Mouse (Mus musculus) liver, embryonic 11.5 days (tissue): ENCODE measurements around the gene Mrm1. TPM values are rescaled to one million over a fixed set of nuclear protein-coding genes. Genes with fewer than 3 reads are reported as not detected.

ENCODE experiments used
- ATAC-seq: fragments of 200-750 bp; cut with Nextera tagmentation; replicated peaks from 2 replicates; pipeline ENCODE4 v1.8.0; 2017; ENCODE audit warnings: moderate number of reproducible peaks, mild to moderate bottlenecking, moderate TSS enrichment, moderate library complexity; ENCODE audit not compliant: low FRiP score
- DNase-seq: peaks from one replicate; pipeline ENCODE4 v3.0.0-alpha.2; 2017; ENCODE audit warnings: low spot score
- H3K27ac ChIP-seq: fragments of 300-500 bp; sonication (generic); 2 replicates; pipeline ENCODE4 v1.5.1; 2014; ENCODE audit warnings: mild to moderate bottlenecking, low read depth, low read length, control low read depth
- H3K27me3 ChIP-seq: fragments of 300-500 bp; sonication (generic); replicated peaks from 2 replicates; pipeline ENCODE4 v1.6.1; 2014; ENCODE audit warnings: low read length, mixed read lengths; ENCODE audit not compliant: control insufficient read depth, insufficient read depth
- H3K36me3 ChIP-seq: fragments of 300-500 bp; sonication (generic); 2 replicates; pipeline ENCODE4 v1.6.1; 2014; ENCODE audit warnings: mild to moderate bottlenecking, low read length, moderate library complexity, mixed read lengths; ENCODE audit not compliant: control insufficient read depth, insufficient read depth
- H3K4me1 ChIP-seq: fragments of 300-500 bp; sonication (generic); replicated peaks from 2 replicates; pipeline ENCODE4 v1.6.1; 2014; ENCODE audit warnings: low read length, mixed read lengths; ENCODE audit not compliant: control insufficient read depth, insufficient read depth
- H3K4me2 ChIP-seq: fragments of 300-500 bp; sonication (generic); 2 replicates; pipeline ENCODE4 v1.6.1; 2014; ENCODE audit warnings: mild to moderate bottlenecking, control low read depth, moderate library complexity
- H3K4me3 ChIP-seq: fragments of 300-500 bp; sonication (generic); 2 replicates; pipeline ENCODE4 v1.5.1; 2014; ENCODE audit warnings: low read depth, low read length, control low read depth
- H3K9ac ChIP-seq: fragments of 300-500 bp; sonication (generic); 2 replicates; pipeline ENCODE4 v1.6.1; 2014; ENCODE audit warnings: low read depth, low read length, control low read depth
- H3K9me3 ChIP-seq: fragments of 300-500 bp; sonication (generic); 2 replicates; pipeline ENCODE4 v1.6.1; 2016; ENCODE audit warnings: low read length, inconsistent platforms, mixed read lengths; ENCODE audit not compliant: control insufficient read depth
- WGBS: fragments of 180-500 bp; shearing (Covaris S2); extraction: QIAGEN DNeasy Blood & Tissue Kit; methylation state at CpG from one replicate; pipeline ENCODE4 v1.1.7; 2014; 5-methylcytosine and 5-hydroxymethylcytosine counted together
- polyA plus RNA-seq: library from polyadenylated mRNA; unstranded; fragments of >200 nt; fragmentation: Nextera tagmentation; extraction: Ambion mirVana; gene quantifications from 2 replicates; pipeline ENCODE4 v1.2.1, GENCODE M21; 2014

Gene Mrm1
- polyA plus RNA-seq, 1 experiment from 2014 or later: 20.5 TPM

- Histone ChIP-seq H3K9me3 (no peaks in the 10 kb centered on the region), H3K27ac (no peak overlapping the region), H3K27me3 (no peaks in the 10 kb centered on the region; the same call in 1 of the 2 replicates), H3K36me3 (no peaks in the 10 kb centered on the region), H3K4me3 (no peak overlapping the region), H3K4me2 (peak overlapping the region; percentile 2; the same call in 1 of the 2 replicates), H3K9ac (no peak overlapping the region), H3K4me1 (no peaks in the 10 kb centered on the region)
- no peak; the same call in 1 of the 2 replicates for ATAC-seq
- WGBS: 11% methylated on average over 17 of the region's 17 CpGs
- DNase-seq: peak; percentile 73
Observed at GRCm38 (mm10) chr11:84794496-84795113, 24.7 kb downstream of the Mrm1 start.

GRCm38 (mm10) chr11:84793545-84793944, 25.8 kb downstream of the Mrm1 start:
- Histone ChIP-seq H3K9me3 (no peaks in the 10 kb centered on the region), H3K4me3 (no peak overlapping the region), H3K27me3 (no peaks in the 10 kb centered on the region; the same call in 1 of the 2 replicates), H3K36me3 (no peaks in the 10 kb centered on the region), H3K27ac (no peak overlapping the region), H3K4me2 (no peak overlapping the region), H3K9ac (no peak overlapping the region), H3K4me1 (no peaks in the 10 kb centered on the region)
- DNase-seq (no peak), ATAC-seq (no peak)

- 68% methylated on average over 6 of the region's 6 CpGs for WGBS
- H3K27me3 ChIP-seq: no peaks in the 10 kb centered on the region
- H3K27ac ChIP-seq: no peak overlapping the region
- ATAC-seq: no peak
- H3K4me1 ChIP-seq: no peaks in the 10 kb centered on the region
- H3K4me2 ChIP-seq: no peak overlapping the region
- no peak for DNase-seq
- no peaks in the 10 kb centered on the region for H3K36me3 ChIP-seq
- H3K9ac ChIP-seq: no peak overlapping the region
- no peak overlapping the region for H3K4me3 ChIP-seq
- H3K9me3 ChIP-seq: no peaks in the 10 kb centered on the region
Observed at GRCm38 (mm10) chr11:84790383-84790782, 28.9 kb downstream of the Mrm1 start.

- Histone ChIP-seq H3K9ac (no peak overlapping the region), H3K4me1 (no peaks in the 10 kb centered on the region), H3K4me2 (no peak overlapping the region), H3K27me3 (peaks cover 39% of the 10 kb centered on the region), H3K9me3 (no peaks in the 10 kb centered on the region), H3K36me3 (no peaks in the 10 kb centered on the region), H3K27ac (no peak overlapping the region), H3K4me3 (no peak overlapping the region)
- ATAC-seq (no peak), DNase-seq (no peak)
- WGBS: 5% methylated on average over 19 of the region's 19 CpGs
Observed at GRCm38 (mm10) chr11:84780143-84780870, 39.0 kb downstream of the Mrm1 start.

GRCm38 (mm10) chr11:84775560-84775959, 43.8 kb downstream of the Mrm1 start:
- H3K27me3 ChIP-seq: peaks cover 24% of the 10 kb centered on the region

GRCm38 (mm10) chr11:84774870-84775514, 44.3 kb downstream of the Mrm1 start:
- WGBS: 63% methylated on average over 13 of the region's 13 CpGs
- Histone ChIP-seq H3K27ac (no peak overlapping the region), H3K4me2 (no peak overlapping the region), H3K36me3 (no peaks in the 10 kb centered on the region), H3K4me1 (no peaks in the 10 kb centered on the region), H3K9me3 (no peaks in the 10 kb centered on the region), H3K9ac (no peak overlapping the region), H3K27me3 (peaks cover 18% of the 10 kb centered on the region), H3K4me3 (no peak overlapping the region)
- DNase-seq (no peak), ATAC-seq (no peak)

More at GRCm38 (mm10) chr11:84775560-84775959, 43.8 kb downstream of the Mrm1 start:
- no peaks in the 10 kb centered on the region for H3K36me3 ChIP-seq
- no peaks in the 10 kb centered on the region for H3K9me3 ChIP-seq
- no peak overlapping the region for H3K27ac ChIP-seq
- H3K4me2 ChIP-seq: no peak overlapping the region
- H3K4me1 ChIP-seq: no peaks in the 10 kb centered on the region
- no peak for DNase-seq
- H3K9ac ChIP-seq: no peak overlapping the region
- WGBS: 3% methylated on average over 4 of the region's 4 CpGs
- no peak for ATAC-seq
- no peak overlapping the region for H3K4me3 ChIP-seq

- H3K27me3 ChIP-seq: peaks cover 26% of the 10 kb centered on the region
- no peaks in the 10 kb centered on the region for H3K9me3 ChIP-seq
- WGBS: 73% methylated on average over 6 of the region's 6 CpGs
- no peak for ATAC-seq
- H3K36me3 ChIP-seq: no peaks in the 10 kb centered on the region
- H3K9ac ChIP-seq: no peak overlapping the region
- H3K27ac ChIP-seq: no peak overlapping the region
- H3K4me1 ChIP-seq: no peaks in the 10 kb centered on the region
- no peak for DNase-seq
- H3K4me3 ChIP-seq: no peak overlapping the region
- H3K4me2 ChIP-seq: no peak overlapping the region
Observed at GRCm38 (mm10) chr11:84767898-84768297, 51.4 kb downstream of the Mrm1 start.

GRCm38 (mm10) chr11:84765125-84765524, 54.2 kb downstream of the Mrm1 start:
- Histone ChIP-seq H3K4me2 (no peak overlapping the region), H3K4me3 (no peak overlapping the region), H3K36me3 (no peaks in the 10 kb centered on the region), H3K27me3 (peaks cover 36% of the 10 kb centered on the region), H3K4me1 (no peaks in the 10 kb centered on the region), H3K9me3 (no peaks in the 10 kb centered on the region), H3K27ac (no peak overlapping the region), H3K9ac (no peak overlapping the region)
- WGBS: 16% methylated on average over 5 of the region's 5 CpGs
- no peak for DNase-seq
- no peak for ATAC-seq
